Mouse (Mus musculus) G1E (cell line): Measurements from ENCODE around the gene Cntn4.

Experiments used
- CTCF ChIP-seq: IDR thresholded peaks from 2 replicates; pipeline ENCODE4 v1.5.1; 2012; ENCODE audit warnings: low read depth, low read length, inconsistent platforms, mixed read lengths
- GATA1 ChIP-seq: IDR thresholded peaks from 2 replicates; pipeline ENCODE4 v1.6.1; 2012; ENCODE audit warnings: borderline replicate concordance, low read length, inconsistent platforms, mixed read lengths
- GATA2 ChIP-seq: IDR thresholded peaks from 2 replicates; pipeline ENCODE4 v1.6.1; 2012; ENCODE audit warnings: low read depth, low read length, inconsistent platforms, borderline replicate concordance
- POLR2AphosphoS5 ChIP-seq: IDR thresholded peaks from 2 replicates; pipeline ENCODE4 v1.6.1; 2012; ENCODE audit warnings: low read depth, low read length, inconsistent platforms; ENCODE audit not compliant: insufficient replicate concordance
- TAL1 ChIP-seq: conservative IDR thresholded peaks from 2 replicates; pipeline ENCODE4 v1.6.1; 2012; ENCODE audit warnings: low read depth, low read length, inconsistent platforms, mixed read lengths

- TF ChIP-seq CTCF (no peak), TAL1 (no peak), GATA1 (no peak), GATA2 (no peak), POLR2AphosphoS5 (no peak)
These were observed 998.1 kb downstream of the Cntn4 start for GRCm38 (mm10) chr6:106675581-106675980.
